Mouse (Mus musculus) erythroblast, embryonic 14.5 days (primary cell): ENCODE results near the gene Tsc22d1. TPM values are rescaled to one million over a fixed set of nuclear protein-coding genes. Genes with fewer than 3 reads are reported as not detected.

Experiments
- H3K27me3 ChIP-seq: 2 replicates; pipeline ENCODE4 v1.6.1; 2012; ENCODE audit warnings: inconsistent platforms; ENCODE audit not compliant: control insufficient read depth
- H3K36me3 ChIP-seq: 2 replicates; pipeline ENCODE4 v1.6.1; 2012; ENCODE audit warnings: mild to moderate bottlenecking, inconsistent platforms; ENCODE audit not compliant: control insufficient read depth
- H3K4me1 ChIP-seq: 2 replicates; pipeline ENCODE4 v1.6.1; 2012; ENCODE audit warnings: inconsistent platforms; ENCODE audit not compliant: control insufficient read depth
- H3K4me3 ChIP-seq: replicated peaks from 2 replicates; pipeline ENCODE3; 2012; ENCODE audit warnings: moderate library complexity, mild to moderate bottlenecking, inconsistent platforms
- H3K9me3 ChIP-seq: 2 replicates; pipeline ENCODE4 v1.6.1; 2012; ENCODE audit warnings: low read length, inconsistent platforms, mixed read lengths; ENCODE audit not compliant: control insufficient read depth
- GATA1 ChIP-seq: IDR thresholded peaks from 2 replicates; pipeline ENCODE4 v1.6.1; 2012; ENCODE audit warnings: low read length, inconsistent platforms, mixed read lengths
- TAL1 ChIP-seq: IDR thresholded peaks from 3 replicates; pipeline ENCODE4 v1.6.1; 2012; ENCODE audit warnings: low read length, inconsistent platforms, mixed read lengths
- polyA plus RNA-seq: library from polyadenylated mRNA; stranded (reverse); fragments of >175 nt; gene quantifications from 2 replicates; pipeline ENCODE4 v1.2.3, GENCODE M21; 2012

The Tsc22d1 gene
- polyA plus RNA-seq, 1 experiment: 20.4 TPM

DNA sequence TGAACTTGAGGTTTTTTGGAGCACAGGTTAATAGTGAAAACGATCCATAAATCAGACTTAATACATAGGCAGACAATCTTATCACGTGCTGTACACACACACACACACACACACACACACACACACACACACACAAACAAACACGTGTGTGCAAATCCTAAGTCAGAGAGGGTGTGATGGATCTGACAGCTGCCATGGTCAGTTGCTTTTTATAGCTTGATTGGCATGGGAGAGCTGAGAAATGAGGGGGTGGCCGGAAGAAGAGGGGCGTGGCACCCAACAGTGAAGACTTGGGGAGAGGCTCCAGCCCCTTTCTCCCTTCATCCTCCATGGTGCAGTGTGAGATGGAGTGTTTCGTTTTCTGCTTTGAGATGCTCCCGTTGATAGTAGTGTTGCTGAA lies 45.4 kb downstream of the Tsc22d1 start:
- no peaks in the 10 kb centered on the region for H3K27me3 ChIP-seq
- no peaks in the 10 kb centered on the region for H3K4me1 ChIP-seq
- no peaks in the 10 kb centered on the region for H3K36me3 ChIP-seq
- no peak for TF ChIP-seq GATA1
- TF ChIP-seq TAL1: no peak
- no peak overlapping the region for H3K4me3 ChIP-seq
- no peaks in the 10 kb centered on the region for H3K9me3 ChIP-seq

DNA sequence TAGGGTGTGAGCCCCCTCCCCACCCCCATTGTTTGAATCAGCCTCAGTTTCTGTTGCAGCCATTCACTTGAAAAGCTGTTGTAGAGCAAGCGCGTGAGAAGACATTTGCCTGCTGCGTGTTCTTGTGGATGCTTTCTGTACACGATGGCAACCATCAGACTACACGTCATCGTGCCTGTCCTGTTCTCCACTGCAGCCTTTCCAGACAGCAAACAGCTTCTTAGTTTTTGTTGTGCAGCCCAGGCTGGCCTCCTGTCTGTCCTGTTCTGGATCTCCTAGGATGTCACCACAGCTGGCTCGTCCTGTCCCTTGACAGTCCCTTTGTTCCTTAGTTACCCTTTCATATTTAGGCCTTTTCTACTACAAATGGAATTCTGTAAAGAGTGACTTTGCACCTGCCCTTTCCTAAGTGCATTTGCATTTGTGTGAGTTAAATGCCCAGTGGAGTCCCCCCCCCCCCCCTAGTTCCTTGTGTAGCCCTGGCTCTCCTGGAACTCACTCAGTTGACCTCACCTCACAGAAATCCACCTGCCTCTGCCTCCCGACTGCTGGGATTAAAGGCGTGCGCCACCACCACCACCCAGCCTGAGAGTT lies 46.5 kb downstream of the Tsc22d1 start:
- Histone ChIP-seq H3K4me3 (no peak overlapping the region), H3K9me3 (no peaks in the 10 kb centered on the region), H3K36me3 (no peaks in the 10 kb centered on the region), H3K27me3 (no peaks in the 10 kb centered on the region), H3K4me1 (no peaks in the 10 kb centered on the region)
- TF ChIP-seq TAL1: no peak
- no peak for TF ChIP-seq GATA1

DNA sequence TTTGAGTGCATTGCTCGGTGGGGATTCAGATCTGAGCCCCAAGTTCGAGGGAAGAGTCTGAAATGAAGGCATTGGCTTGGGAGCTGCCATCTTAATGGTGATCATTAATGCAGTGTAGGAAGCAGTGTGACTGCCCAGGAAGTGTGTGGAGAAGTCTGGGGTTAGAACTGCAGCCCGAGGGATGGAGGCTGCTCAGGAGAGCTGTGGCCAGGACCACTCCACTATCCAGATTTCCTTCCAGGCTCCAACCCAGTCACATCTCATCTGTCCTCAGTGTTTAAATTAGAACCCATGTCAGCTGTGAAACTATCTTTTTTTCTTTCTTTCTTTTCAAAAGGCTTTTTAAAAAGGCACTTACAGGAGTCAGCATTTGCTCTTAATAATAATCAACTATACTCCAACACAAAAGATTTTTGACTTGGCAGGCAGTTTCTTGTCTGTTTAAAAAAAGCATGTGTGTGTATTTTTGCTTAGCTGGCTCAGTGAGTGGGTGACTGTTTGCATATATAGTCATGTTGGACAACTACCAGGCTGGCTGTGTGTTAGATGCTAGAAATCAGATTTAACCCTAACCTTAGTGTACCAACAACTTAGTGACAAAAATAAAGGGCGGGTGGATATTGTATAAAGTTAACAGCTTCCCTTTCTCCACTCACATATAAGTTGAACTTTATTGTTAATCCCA lies 48.8 kb downstream of the Tsc22d1 start:
- TF ChIP-seq GATA1: no peak
- no peak for TF ChIP-seq TAL1
- Histone ChIP-seq H3K27me3 (no peaks in the 10 kb centered on the region), H3K36me3 (no peaks in the 10 kb centered on the region), H3K4me1 (no peaks in the 10 kb centered on the region), H3K9me3 (no peaks in the 10 kb centered on the region), H3K4me3 (no peak overlapping the region)

DNA sequence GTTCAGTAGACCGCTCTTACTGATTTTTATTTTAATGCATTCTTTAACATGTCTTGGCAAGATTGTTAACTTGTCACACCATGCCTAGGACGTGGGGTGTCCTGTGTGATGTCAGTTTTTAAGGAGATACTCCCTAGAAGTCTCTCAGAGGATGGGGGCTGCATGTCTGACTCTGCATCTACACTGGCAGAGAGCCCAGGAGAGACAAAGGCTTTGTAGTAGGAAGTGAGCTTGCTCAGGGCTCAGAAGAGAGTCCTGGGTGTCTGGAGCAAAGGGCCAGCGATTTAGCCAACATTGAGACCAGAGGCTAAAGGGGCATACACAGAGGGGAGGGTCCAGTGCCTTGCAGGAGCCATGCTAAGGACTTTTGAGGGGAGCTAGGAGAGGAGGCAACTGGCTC lies 50.2 kb downstream of the Tsc22d1 start:
- H3K4me1 ChIP-seq: no peaks in the 10 kb centered on the region
- H3K27me3 ChIP-seq: no peaks in the 10 kb centered on the region
- H3K36me3 ChIP-seq: no peaks in the 10 kb centered on the region
- no peak for TF ChIP-seq GATA1
- no peak for TF ChIP-seq TAL1
- no peaks in the 10 kb centered on the region for H3K9me3 ChIP-seq
- H3K4me3 ChIP-seq: no peak overlapping the region

DNA sequence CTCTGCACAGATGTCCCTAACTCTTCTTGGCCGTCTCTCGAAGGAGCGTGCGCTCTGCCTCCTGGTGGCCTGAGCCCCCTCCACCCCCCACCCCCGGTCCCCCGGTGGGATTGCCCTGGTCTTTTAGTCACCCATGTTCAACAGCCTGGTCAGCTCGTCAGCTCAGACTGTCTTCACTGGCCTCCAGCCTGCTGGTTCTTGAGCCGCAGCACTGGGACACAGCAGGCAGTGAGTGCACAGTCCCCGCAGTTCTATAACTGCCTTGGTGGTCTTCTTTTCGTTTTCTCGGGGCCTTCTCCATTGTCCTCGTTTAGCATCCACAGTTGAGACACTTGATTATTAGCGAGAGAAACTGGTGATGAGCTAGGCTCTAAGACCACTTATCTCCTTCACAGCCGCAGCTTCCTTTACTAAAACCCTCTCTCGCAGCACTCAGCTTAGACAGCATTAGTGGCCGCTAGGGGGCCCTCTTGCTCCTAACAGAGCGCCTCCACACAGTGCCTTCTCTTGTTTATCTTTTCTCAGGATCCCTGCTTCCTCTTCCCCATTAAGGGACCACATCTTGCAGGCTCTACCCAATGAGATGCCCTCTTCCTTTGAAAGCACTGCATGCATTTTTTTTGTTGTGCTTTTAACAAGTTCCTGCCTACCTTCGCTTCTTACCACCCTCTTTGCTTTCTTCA lies 52.0 kb downstream of the Tsc22d1 start:
- H3K4me3 ChIP-seq: no peak overlapping the region
- H3K9me3 ChIP-seq: no peaks in the 10 kb centered on the region
- peaks cover 2% of the 10 kb centered on the region; the same call in 1 of the 2 replicates for H3K4me1 ChIP-seq
- TF ChIP-seq GATA1 (no peak), TAL1 (no peak)
- no peaks in the 10 kb centered on the region for H3K36me3 ChIP-seq
- H3K27me3 ChIP-seq: no peaks in the 10 kb centered on the region

DNA sequence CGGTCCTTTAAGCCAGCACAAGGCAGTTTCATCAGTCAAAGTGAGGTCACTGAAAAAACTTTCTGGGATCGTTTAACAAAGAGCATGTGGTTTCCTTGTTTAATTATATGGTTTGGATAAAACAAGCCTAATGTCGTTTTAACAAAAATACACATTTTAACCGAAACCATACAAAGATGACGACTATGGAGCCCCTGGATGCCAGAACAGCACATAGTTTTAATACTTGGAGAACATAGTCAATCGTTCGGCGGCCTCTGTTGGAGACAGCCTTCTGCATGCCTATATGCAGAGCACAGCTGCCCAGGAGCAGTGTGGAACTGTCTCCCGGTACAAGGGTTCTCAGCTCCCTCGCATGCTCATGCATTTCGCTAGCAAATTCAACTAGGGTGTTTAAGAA lies 53.2 kb downstream of the Tsc22d1 start:
- H3K4me1 ChIP-seq: peaks cover 2% of the 10 kb centered on the region; the same call in 1 of the 2 replicates
- no peaks in the 10 kb centered on the region for H3K27me3 ChIP-seq
- H3K36me3 ChIP-seq: no peaks in the 10 kb centered on the region
- H3K4me3 ChIP-seq: no peak overlapping the region
- no peaks in the 10 kb centered on the region for H3K9me3 ChIP-seq
- TF ChIP-seq TAL1 (no peak), GATA1 (no peak)

DNA sequence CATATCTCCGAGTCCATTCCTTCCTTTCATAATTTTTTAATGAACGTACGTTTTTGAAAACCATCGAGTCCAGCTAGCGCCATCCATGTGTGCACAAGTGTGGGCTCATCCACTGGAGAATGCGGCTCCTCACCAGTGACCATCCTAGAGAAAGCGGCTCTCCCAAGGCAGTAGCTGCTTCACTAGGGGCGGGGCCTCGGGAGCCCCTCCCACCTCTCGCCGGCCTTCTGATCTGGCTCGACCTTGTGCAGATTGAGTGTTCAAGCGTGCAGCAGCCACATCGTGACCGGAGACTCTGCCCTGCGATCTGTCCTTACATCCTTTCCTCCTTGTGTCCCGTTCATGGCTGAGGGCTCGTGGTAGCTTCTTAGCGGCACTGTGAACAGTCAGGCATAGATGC lies 56.5 kb downstream of the Tsc22d1 start:
- H3K36me3 ChIP-seq: no peaks in the 10 kb centered on the region
- no peak overlapping the region for H3K4me3 ChIP-seq
- TF ChIP-seq GATA1 (no peak), TAL1 (no peak)
- H3K9me3 ChIP-seq: no peaks in the 10 kb centered on the region
- no peaks in the 10 kb centered on the region for H3K27me3 ChIP-seq
- H3K4me1 ChIP-seq: peaks cover 2% of the 10 kb centered on the region; the same call in 1 of the 2 replicates

DNA sequence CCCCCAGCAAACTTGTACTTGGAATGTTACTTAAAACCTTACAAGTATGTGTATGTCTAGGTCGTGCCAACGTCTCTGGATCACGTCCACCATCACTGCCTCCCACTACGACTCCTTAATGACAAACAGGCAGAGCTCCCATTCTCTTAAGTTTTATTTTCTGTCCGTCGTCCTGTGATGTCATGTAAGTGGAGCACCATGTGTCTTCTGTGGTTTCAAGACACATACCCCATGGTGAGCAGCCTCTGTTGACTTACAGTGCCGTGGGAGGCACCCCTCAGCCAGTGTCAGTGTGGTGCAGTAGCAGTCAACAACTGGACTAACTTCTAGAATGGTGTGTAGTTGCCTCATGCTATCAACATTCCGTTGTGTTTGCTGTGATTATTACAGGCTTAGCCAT lies 57.7 kb downstream of the Tsc22d1 start:
- H3K4me1 ChIP-seq: peaks cover 2% of the 10 kb centered on the region; the same call in 1 of the 2 replicates
- H3K36me3 ChIP-seq: no peaks in the 10 kb centered on the region
- no peak overlapping the region for H3K4me3 ChIP-seq
- TF ChIP-seq TAL1 (no peak), GATA1 (no peak)
- no peaks in the 10 kb centered on the region for H3K27me3 ChIP-seq
- H3K9me3 ChIP-seq: no peaks in the 10 kb centered on the region

DNA sequence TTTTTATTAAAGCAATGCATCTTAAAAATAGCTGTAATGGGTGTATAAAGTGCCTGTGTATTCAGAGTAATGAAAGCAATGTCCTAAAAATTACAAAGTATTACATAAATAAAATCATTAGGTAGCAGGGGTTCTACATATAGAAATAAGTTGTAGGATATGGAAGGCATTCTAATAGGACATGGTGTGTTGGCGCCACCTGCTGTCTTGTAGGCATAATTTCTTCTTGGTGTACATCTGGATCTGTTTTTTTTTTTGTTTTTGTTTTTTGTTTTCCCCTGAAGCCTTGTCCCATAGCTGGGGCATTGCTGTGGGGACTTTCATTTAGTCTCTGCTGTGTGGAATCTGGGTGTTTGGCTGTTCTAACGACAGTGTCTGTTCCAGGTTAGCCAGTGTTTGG lies 58.6 kb downstream of the Tsc22d1 start:
- H3K36me3 ChIP-seq: no peaks in the 10 kb centered on the region
- no peaks in the 10 kb centered on the region for H3K9me3 ChIP-seq
- no peak overlapping the region for H3K4me3 ChIP-seq
- peaks cover 2% of the 10 kb centered on the region; the same call in 1 of the 2 replicates for H3K4me1 ChIP-seq
- no peaks in the 10 kb centered on the region for H3K27me3 ChIP-seq
- TF ChIP-seq TAL1: no peak
- no peak for TF ChIP-seq GATA1
